Mouse (Mus musculus) intestine, postnatal 0 days (tissue): ENCODE measurements around the gene Gm17622. TPM values are rescaled to one million over a fixed set of nuclear protein-coding genes. Genes with fewer than 3 reads are reported as not detected.

Experiments
- ATAC-seq: fragments of 200-750 bp; cut with Nextera tagmentation; 2 replicates; pipeline ENCODE4 v1.8.0; 2017; ENCODE audit warnings: mild to moderate bottlenecking, moderate TSS enrichment, moderate library complexity
- H3K27ac ChIP-seq: fragments of 300-500 bp; sonication (generic); 2 replicates; pipeline ENCODE4 v1.5.1; 2014; ENCODE audit warnings: mild to moderate bottlenecking, low read depth, low read length, moderate library complexity
- H3K27me3 ChIP-seq: fragments of 300-500 bp; sonication (generic); replicated peaks from 2 replicates; pipeline ENCODE4 v1.6.1; 2014; ENCODE audit warnings: low read length, mixed read lengths; ENCODE audit not compliant: control insufficient read depth, insufficient read depth
- H3K36me3 ChIP-seq: fragments of 300-500 bp; sonication (generic); 2 replicates; pipeline ENCODE4 v1.6.1; 2014; ENCODE audit warnings: mild to moderate bottlenecking, moderate library complexity; ENCODE audit not compliant: control insufficient read depth, insufficient read depth
- H3K4me1 ChIP-seq: fragments of 300-500 bp; sonication (generic); replicated peaks from 2 replicates; pipeline ENCODE4 v1.6.1; 2014; ENCODE audit warnings: antibody characterized with exemption, low read length, mixed read lengths; ENCODE audit not compliant: control insufficient read depth, insufficient read depth
- H3K4me2 ChIP-seq: fragments of 300-500 bp; sonication (generic); replicated peaks from 2 replicates; pipeline ENCODE4 v1.6.1; 2014; ENCODE audit warnings: low read depth, mild to moderate bottlenecking, moderate library complexity
- H3K4me3 ChIP-seq: fragments of 300-500 bp; sonication (generic); 2 replicates; pipeline ENCODE4 v1.5.1; 2014; ENCODE audit warnings: low read depth, low read length
- H3K9ac ChIP-seq: fragments of 300-500 bp; sonication (generic); 2 replicates; pipeline ENCODE4 v1.6.1; 2014; ENCODE audit warnings: mild to moderate bottlenecking, low read depth, low read length
- H3K9me3 ChIP-seq: fragments of 300-500 bp; sonication (generic); 2 replicates; pipeline ENCODE4 v1.6.1; 2016; ENCODE audit warnings: mixed run types; ENCODE audit not compliant: control insufficient read depth
- CTCF ChIP-seq: sonication (generic); IDR thresholded peaks from 2 replicates; pipeline ENCODE4 v1.5.1; 2016; ENCODE audit warnings: low read depth, mild to moderate bottlenecking, control low read depth, antibody characterized with exemption, moderate library complexity
- WGBS: fragments of 180-500 bp; shearing (Covaris S2); extraction: QIAGEN DNeasy Blood & Tissue Kit; methylation state at CpG from one replicate; pipeline ENCODE4 v1.1.7; 2014; 5-methylcytosine and 5-hydroxymethylcytosine counted together
- polyA plus RNA-seq: library from polyadenylated mRNA; unstranded; fragments of >200 nt; fragmentation: Nextera tagmentation; extraction: Ambion mirVana; gene quantifications from 2 replicates; pipeline ENCODE4 v1.2.1, GENCODE M21; 2015

Gm17622 gene
- polyA plus RNA-seq, 1 experiment from 2014 or later: not detected

- Histone ChIP-seq H3K9me3 (no peaks in the 10 kb centered on the region), H3K27me3 (no peaks in the 10 kb centered on the region), H3K4me1 (no peaks in the 10 kb centered on the region), H3K27ac (no peak overlapping the region), H3K4me2 (no peak overlapping the region), H3K36me3 (no peaks in the 10 kb centered on the region; the same call in 1 of the 2 replicates), H3K9ac (no peak overlapping the region), H3K4me3 (no peak overlapping the region)
- TF ChIP-seq CTCF: no peak
- no peak for ATAC-seq
- WGBS: 87% methylated on average over 3 of the region's 3 CpGs
Observed at GRCm38 (mm10) chr13:96528776-96529175, 38.2 kb downstream of the Gm17622 start.

- WGBS: 86% methylated on average over 3 of the region's 3 CpGs
- H3K36me3 ChIP-seq: no peaks in the 10 kb centered on the region; the same call in 1 of the 2 replicates
- no peak overlapping the region for H3K27ac ChIP-seq
- H3K4me1 ChIP-seq: no peaks in the 10 kb centered on the region
- no peak for TF ChIP-seq CTCF
- H3K27me3 ChIP-seq: no peaks in the 10 kb centered on the region
- H3K4me3 ChIP-seq: no peak overlapping the region
- no peak for ATAC-seq
- H3K9me3 ChIP-seq: no peaks in the 10 kb centered on the region
- H3K9ac ChIP-seq: no peak overlapping the region
- H3K4me2 ChIP-seq: no peak overlapping the region
Observed at GRCm38 (mm10) chr13:96529542-96529941, 39.0 kb downstream of the Gm17622 start.

GRCm38 (mm10) chr13:96530064-96530463 is 39.5 kb downstream of the Gm17622 start:
- Histone ChIP-seq H3K9ac (no peak overlapping the region), H3K27ac (no peak overlapping the region; the same call in 1 of the 2 replicates), H3K27me3 (no peaks in the 10 kb centered on the region), H3K9me3 (no peaks in the 10 kb centered on the region), H3K4me3 (no peak overlapping the region), H3K4me2 (no peak overlapping the region), H3K4me1 (no peaks in the 10 kb centered on the region), H3K36me3 (no peaks in the 10 kb centered on the region; the same call in 1 of the 2 replicates)
- no peak for TF ChIP-seq CTCF
- no peak for ATAC-seq
- 89% methylated on average over 9 of the region's 9 CpGs for WGBS

GRCm38 (mm10) chr13:96532176-96532575 is 41.6 kb downstream of the Gm17622 start:
- no peak for ATAC-seq
- WGBS: 90% methylated on average over 6 of the region's 6 CpGs
- no peak for TF ChIP-seq CTCF

GRCm38 (mm10) chr13:96533742-96534141 is 43.2 kb downstream of the Gm17622 start:
- TF ChIP-seq CTCF: no peak

More at GRCm38 (mm10) chr13:96532176-96532575, 41.6 kb downstream of the Gm17622 start:
- Histone ChIP-seq H3K36me3 (no peaks in the 10 kb centered on the region; the same call in 1 of the 2 replicates), H3K4me3 (no peak overlapping the region), H3K9me3 (no peaks in the 10 kb centered on the region), H3K4me2 (no peak overlapping the region), H3K27ac (no peak overlapping the region), H3K4me1 (no peaks in the 10 kb centered on the region), H3K9ac (no peak overlapping the region), H3K27me3 (no peaks in the 10 kb centered on the region)

GRCm38 (mm10) chr13:96536821-96537572 is 46.5 kb downstream of the Gm17622 start:
- Histone ChIP-seq H3K4me2 (no peak overlapping the region), H3K9ac (no peak overlapping the region), H3K4me3 (no peak overlapping the region), H3K9me3 (no peaks in the 10 kb centered on the region), H3K27ac (no peak overlapping the region), H3K36me3 (no peaks in the 10 kb centered on the region), H3K4me1 (no peaks in the 10 kb centered on the region), H3K27me3 (no peaks in the 10 kb centered on the region)
- 80% methylated on average over 5 of the region's 5 CpGs for WGBS
- TF ChIP-seq CTCF: no peak
- no peak for ATAC-seq

More at GRCm38 (mm10) chr13:96533742-96534141, 43.2 kb downstream of the Gm17622 start:
- Histone ChIP-seq H3K36me3 (no peaks in the 10 kb centered on the region), H3K9me3 (no peaks in the 10 kb centered on the region), H3K27ac (no peak overlapping the region), H3K4me3 (no peak overlapping the region), H3K4me1 (no peaks in the 10 kb centered on the region), H3K9ac (no peak overlapping the region), H3K4me2 (no peak overlapping the region), H3K27me3 (no peaks in the 10 kb centered on the region)
- no peak for ATAC-seq
- 63% methylated on average over 2 of the region's 2 CpGs for WGBS
